Mouse (Mus musculus) adrenal gland, postnatal 36 days (tissue): ENCODE measurements around the gene Bcar1. TPM values are rescaled to one million over a fixed set of nuclear protein-coding genes. Genes with fewer than 3 reads are reported as not detected.

ENCODE experiments used
- DNase-seq, 2 experiments: peaks; one replicate each; pipeline ENCODE4 v3.0.0; 2021; ENCODE audit warnings: mixed read lengths in 1 of 2
- total RNA-seq, 2 experiments: library from RNA; stranded (reverse); gene quantifications; 2 replicates each; pipeline ENCODE4 v1.2.3; 2021

Bcar1 gene
- total RNA-seq, 2 experiments from 2014 or later: 68.5 to 75.7 TPM

DNA sequence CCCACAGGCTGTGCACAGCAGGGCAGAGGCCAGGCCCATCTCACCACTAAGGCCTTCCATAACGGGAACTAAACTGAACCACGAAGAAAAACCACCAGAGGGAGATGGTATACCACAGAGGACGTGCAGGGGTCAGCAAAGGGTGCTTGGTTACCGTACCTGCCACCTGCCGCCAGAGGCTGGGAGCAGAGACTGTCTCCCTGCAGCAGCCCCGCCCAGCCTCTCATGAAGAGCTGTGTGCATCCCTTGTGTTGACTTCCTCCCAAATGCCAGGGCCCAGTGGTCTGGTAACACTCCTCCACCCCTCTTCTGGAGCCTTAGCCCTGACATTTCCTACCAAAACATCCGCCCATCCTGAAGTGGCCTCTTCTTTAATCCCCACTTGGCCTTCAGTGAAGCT is 4.0 kb downstream of the Bcar1 start:
- no peak for DNase-seq

GRCm38 (mm10) chr8:111738867-111739266 is 4.7 kb downstream of the Bcar1 start:
- no peak for DNase-seq

GRCm38 (mm10) chr8:111736321-111736720 is 7.3 kb downstream of the Bcar1 start:
- no peak for DNase-seq

- no peak for DNase-seq
Observed at GRCm38 (mm10) chr8:111735791-111736190, 7.8 kb downstream of the Bcar1 start.

DNA sequence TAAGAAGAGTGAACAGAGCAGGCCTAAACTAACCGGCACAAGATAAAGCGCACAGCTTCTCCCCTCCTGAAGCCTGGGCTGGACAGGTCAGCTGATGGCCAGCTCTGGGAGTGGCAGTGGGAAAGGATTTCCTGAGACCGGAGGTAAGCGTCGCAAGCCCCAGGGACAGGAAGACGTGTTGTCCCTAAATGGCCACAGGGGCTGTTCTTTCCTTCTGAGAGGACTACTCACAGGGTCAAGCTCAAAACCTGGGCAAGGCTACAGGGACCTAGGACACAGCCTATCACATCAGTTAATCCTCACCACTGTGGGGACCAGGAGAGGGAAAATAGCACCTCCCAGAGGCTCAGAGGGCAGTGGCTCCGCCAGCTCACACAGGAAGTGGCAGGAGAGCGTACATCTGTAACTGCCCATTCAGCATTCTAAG is 8.3 kb downstream of the Bcar1 start:
- DNase-seq: peak in 1 of 2 experiments; percentile 57

- no peak for DNase-seq
Observed at GRCm38 (mm10) chr8:111734244-111734960, 9.2 kb downstream of the Bcar1 start.

- DNase-seq: no peak
Observed at GRCm38 (mm10) chr8:111733581-111734243, 9.9 kb downstream of the Bcar1 start.

DNA sequence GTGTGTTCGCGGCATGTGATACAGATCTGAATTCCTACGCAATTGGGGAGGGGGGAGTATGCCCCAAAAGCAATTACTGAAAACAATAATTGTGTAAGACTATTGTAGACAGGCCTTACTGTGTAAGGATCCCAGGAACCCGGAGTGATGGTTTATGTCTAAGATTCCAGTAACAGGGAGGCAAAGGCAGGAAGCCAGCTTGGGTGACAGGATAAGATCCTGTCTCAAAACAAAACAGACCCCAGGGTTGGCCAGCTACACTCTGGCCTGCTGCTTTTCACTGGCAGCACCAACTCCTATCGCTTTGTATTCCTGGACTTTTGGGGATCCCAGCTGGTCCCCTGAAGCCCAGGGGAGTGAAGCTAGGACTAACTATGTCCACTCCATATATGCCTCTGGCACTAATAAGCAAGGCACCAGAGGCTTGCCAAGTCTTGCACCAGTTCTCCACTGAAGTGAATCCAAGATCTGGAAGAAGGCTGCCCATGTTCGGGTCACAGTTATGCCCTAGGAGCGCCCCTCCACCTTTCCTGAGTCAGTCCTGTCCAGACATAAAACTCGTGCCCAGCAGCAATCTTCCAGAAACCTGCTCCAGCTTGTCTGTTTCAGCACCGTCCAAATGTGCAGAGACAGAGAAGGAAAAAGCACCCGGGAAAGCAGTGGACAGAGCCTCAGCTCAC is 11.1 kb downstream of the Bcar1 start:
- no peak for DNase-seq

GRCm38 (mm10) chr8:111732004-111732403 is 11.6 kb downstream of the Bcar1 start:
- DNase-seq: peak; percentile 99 to 100

GRCm38 (mm10) chr8:111731231-111731977 is 12.2 kb downstream of the Bcar1 start:
- peak in 1 of 2 experiments; percentile 2 for DNase-seq

DNA sequence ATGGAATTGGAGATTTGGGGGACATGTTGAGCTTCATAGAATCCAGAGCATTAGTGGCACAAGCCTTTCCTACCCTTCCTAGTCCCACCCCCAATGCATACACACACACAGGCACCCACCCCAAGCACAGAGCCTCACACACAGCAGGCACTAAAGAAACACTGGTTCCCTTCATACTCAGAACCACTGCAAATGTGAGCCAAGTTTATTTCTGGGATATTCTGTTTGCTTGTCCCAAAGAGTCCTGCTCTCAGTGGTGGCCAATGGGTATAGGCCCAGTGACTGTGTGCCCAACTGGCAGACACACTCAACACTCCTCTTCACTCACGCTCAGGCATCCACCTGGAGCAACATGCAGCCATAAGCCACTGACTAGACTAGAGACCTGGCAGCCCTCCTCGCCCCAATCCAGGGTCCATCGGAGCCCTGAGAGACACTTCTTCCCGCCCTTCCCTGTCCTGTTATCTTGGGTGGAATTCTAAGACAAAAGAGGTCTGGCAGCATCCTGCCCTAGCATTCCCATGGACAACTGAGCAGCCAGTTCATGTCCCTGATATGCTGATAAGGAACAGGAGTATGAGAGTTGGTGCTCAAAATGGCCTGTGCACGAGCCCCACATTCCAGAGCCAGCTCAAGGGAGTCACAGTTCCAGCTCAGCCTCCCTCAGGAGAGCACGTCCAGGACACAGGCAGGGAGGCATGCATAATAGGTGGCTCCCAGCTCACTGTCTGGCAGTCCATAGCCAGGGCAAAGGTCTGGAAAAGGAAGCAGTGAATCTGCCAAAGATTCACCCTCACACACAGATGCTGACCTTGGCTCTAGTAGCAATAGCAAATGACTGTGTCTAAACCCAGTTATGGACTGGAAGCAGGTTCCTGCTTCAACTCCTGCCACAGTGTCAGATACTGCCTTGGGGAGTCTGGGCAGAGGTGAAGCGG is 14.1 kb downstream of the Bcar1 start:
- DNase-seq: peak; percentile 72 to 75

- DNase-seq: peak in 1 of 2 experiments; percentile 0
Observed at GRCm38 (mm10) chr8:111728481-111728880, 15.1 kb downstream of the Bcar1 start.

GRCm38 (mm10) chr8:111727553-111727952 is 16.1 kb downstream of the Bcar1 start:
- DNase-seq: peak in 1 of 2 experiments; percentile 1

DNA sequence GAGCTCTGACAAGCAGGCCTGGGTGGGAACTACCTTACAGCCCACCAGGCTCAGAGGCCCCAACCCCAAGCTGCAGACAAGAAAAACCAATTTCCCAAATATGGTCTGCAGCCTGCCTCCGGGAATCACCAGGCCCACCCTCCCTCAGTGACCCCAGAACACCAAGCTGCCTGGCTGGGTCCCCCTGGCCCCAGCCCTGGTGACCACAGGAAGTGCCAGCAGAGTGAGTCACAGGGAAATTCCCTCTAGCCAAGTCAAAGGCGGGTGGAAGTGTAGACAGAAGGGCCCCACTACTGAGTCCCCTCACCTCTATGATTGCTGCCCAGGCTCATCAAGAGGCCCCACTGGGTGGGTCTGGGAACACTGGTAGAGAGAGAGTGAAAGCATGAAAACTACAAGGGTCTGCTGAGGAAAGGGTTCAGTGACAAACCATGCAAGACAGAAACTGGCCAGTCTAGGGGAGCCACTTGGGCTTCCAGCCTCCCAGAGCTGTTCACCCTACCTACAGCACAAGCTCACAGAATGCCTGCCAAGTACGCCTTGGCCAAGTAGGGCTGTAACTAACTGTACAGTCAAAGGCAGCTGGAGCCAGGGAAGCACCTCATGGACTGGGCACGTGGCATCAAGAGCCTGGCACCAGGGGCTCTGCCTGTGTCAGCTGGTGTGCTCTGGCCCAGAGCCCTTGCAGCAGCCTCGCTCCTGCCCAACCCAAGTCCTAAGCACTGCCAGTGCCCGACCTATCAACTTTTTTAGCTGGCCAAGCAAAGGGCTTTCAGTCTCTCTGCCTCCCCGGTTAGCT is 17.3 kb downstream of the Bcar1 start:
- DNase-seq: peak; percentile 88 to 89

- DNase-seq: no peak
Observed at GRCm38 (mm10) chr8:111725341-111725740, 18.3 kb downstream of the Bcar1 start.

DNA sequence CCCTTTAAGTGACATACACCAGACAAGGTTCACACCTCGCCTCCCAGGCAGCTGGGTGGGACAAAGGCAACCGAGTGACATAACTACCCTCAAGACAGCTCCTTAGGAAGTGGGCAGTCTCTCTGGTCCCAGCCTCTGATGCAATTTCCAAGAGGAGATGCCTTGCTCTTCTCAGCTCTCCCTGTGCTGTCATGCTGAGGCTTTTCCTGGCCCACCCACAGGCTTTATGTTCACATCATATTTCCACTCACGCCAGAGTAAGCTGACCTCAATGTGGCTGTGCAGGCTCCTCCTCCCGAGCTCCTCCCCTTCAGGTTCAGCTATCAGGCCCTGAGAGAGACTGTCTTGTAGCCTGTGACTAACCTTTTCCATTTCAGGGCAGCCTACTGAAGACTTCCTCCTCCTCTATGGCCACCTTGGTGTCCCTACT is 23.5 kb downstream of the Bcar1 start:
- DNase-seq: no peak

GRCm38 (mm10) chr8:111718937-111719336 is 24.7 kb downstream of the Bcar1 start:
- no peak for DNase-seq

GRCm38 (mm10) chr8:111717866-111718265 is 25.7 kb downstream of the Bcar1 start:
- no peak for DNase-seq

- no peak for DNase-seq
Observed at GRCm38 (mm10) chr8:111717488-111717792, 26.2 kb downstream of the Bcar1 start.
